Mouse (Mus musculus) bone marrow, adult 2 months (tissue): Measurements from ENCODE around the gene Dus2.
A peak's percentile ranks its signal among the peaks of the same experiment; 100 is the strongest.

Experiments used
- CTCF ChIP-seq: fragments of 200-500 bp; IDR thresholded peaks from 2 replicates; pipeline ENCODE4 v1.5.1; 2011; ENCODE audit warnings: low read length, control low read depth; ENCODE audit not compliant: control insufficient read depth, insufficient read depth
- POLR2A ChIP-seq: fragments of 200-500 bp; IDR thresholded peaks from 2 replicates; pipeline ENCODE4 v1.6.1; 2011; ENCODE audit warnings: low read depth, mild to moderate bottlenecking, control low read depth, low read length, borderline replicate concordance; ENCODE audit not compliant: control insufficient read depth

DNA sequence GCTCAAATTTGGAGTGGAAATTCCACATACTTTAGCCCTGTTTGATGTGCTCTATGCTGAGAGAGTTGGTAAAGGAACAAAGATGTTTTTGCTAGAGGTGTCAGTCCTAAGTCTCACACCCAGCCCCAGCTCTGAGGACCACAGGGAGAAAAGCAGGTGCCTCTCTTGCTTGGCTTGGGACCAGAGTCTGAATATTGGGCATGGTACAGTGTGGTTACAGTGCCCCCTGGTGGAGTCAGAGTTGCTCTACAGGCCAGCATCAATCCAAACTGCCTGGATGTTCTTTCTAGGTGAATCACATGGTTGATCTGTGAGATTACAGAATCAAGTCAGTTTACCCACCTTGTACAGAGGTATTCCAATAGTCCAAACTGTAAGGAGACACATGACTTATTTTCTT is 31.3 kb downstream of the Dus2 start:
- TF ChIP-seq CTCF: peak; percentile 98
- no peak for TF ChIP-seq POLR2A
